9 mouse cellular contexts compared by ENCODE assay signal in genomic region chr3:79202275-79203153, GRCm38 (mm10).
DNase-seq lines count a peak whose midpoint lies in the region; ATAC-seq and TF ChIP-seq lines count a peak whose summit lies in the region.
"Had no signal": no experiment of that assay in that cellular context is flagged by ENCODE, and none has a peak within 500 bp of the region (broad histone marks: within the 10 kb centered on the region; RNA-seq: fewer than 3 reads in every experiment).

No protein-coding gene starts in this region.

- H3K9ac ChIP-seq in limb, embryonic 15.5 days = no peak overlapping the region
- no peak overlapping the region for H3K9ac ChIP-seq in stomach, postnatal 0 days (ENCODE audit: low read length)

- no peaks in the 10 kb centered on the region for H3K9me3 ChIP-seq in limb, embryonic 15.5 days
- no peaks in the 10 kb centered on the region for H3K9me3 ChIP-seq in stomach, postnatal 0 days (ENCODE audit: control insufficient read depth, low read length)

- peak; percentile 45 for TF ChIP-seq CTCF in C2C12 (IDR thresholded peaks at IDR 0.05; ENCODE audit: control insufficient read depth, insufficient read depth, insufficient read length)
- peak; percentile 96 for TF ChIP-seq CTCF in stomach, postnatal 0 days (IDR thresholded peaks at IDR 0.05; ENCODE audit: low read depth)

- 32% methylated on average over 11 of the region's 11 CpGs for WGBS in limb, embryonic 15.5 days
- 33% methylated on average over 11 of the region's 11 CpGs for WGBS in stomach, postnatal 0 days

- peaks cover 4% of the 10 kb centered on the region for H3K79me3 ChIP-seq in C2C12 (ENCODE audit: low read depth)

- peak; percentile 85 for DNase-seq in adrenal gland, postnatal 10 days
- DNase-seq in embryo, embryonic 9.5 days (ENCODE audit: extremely low spot score) = peak; percentile 71
- DNase-seq in heart, adult 9 months (ENCODE audit: low spot score in 2 of 2) = peak; percentile 74 to 85
- DNase-seq in kidney, adult 8-10 months = peak; percentile 69 to 87
- DNase-seq in stomach, postnatal 0 days (ENCODE audit: low spot score) = peak; percentile 75

- H3K27me3 ChIP-seq in C2C12 (ENCODE audit: control insufficient read depth, insufficient read depth, insufficient read length) = no peaks in the 10 kb centered on the region
- H3K27me3 ChIP-seq in limb, embryonic 15.5 days = no peaks in the 10 kb centered on the region
- no peaks in the 10 kb centered on the region for H3K27me3 ChIP-seq in stomach, postnatal 0 days (ENCODE audit: control insufficient read depth, insufficient read depth, low read length)

- no peaks in the 10 kb centered on the region for H3K36me3 ChIP-seq in C2C12 (ENCODE audit: control insufficient read depth, insufficient read depth)
- H3K36me3 ChIP-seq in limb, embryonic 15.5 days = 0 out of 2 replicates have a peak, but pooled peaks cover 3% of the 10 kb centered on the region
- no peaks in the 10 kb centered on the region for H3K36me3 ChIP-seq in stomach, postnatal 0 days (ENCODE audit: control insufficient read depth, insufficient read depth, low read length)

- H3K79me2 ChIP-seq in C2C12 (ENCODE audit: control insufficient read depth, insufficient read depth) = peaks cover 8% of the 10 kb centered on the region

- no peak for TF ChIP-seq EP300 in stomach, postnatal 0 days (optimal IDR thresholded peaks at IDR 0.05)

- H3K4me3 ChIP-seq in C2C12 (ENCODE audit: insufficient read depth, poor library complexity, severe bottlenecking) = no peak overlapping the region
- no peak overlapping the region for H3K4me3 ChIP-seq in limb, embryonic 15.5 days
- H3K4me3 ChIP-seq in stomach, postnatal 0 days (ENCODE audit: low read depth, low read length) = no peak overlapping the region
- H3K4me3 ChIP-seq: erythroblast, embryonic 14.5 days had no signal

- no peak overlapping the region for H3ac ChIP-seq in C2C12 (ENCODE audit: control insufficient read depth, insufficient read length, low read depth)

- peaks cover 21% of the 10 kb centered on the region for H3K4me1 ChIP-seq in limb, embryonic 15.5 days
- H3K4me1 ChIP-seq in stomach, postnatal 0 days (replicated peaks; ENCODE audit: control insufficient read depth, insufficient read depth) = no peaks in the 10 kb centered on the region

- peak overlapping the region; percentile 2; the same call in 1 of the 2 replicates for H3K4me2 ChIP-seq in limb, embryonic 15.5 days
- peak overlapping the region; percentile 17 for H3K4me2 ChIP-seq in stomach, postnatal 0 days (replicated peaks; ENCODE audit: low read depth)

- peak; percentile 36; the same call in 1 of the 2 replicates for ATAC-seq in limb, embryonic 15.5 days (ENCODE audit: insufficient number of reproducible peaks, low FRiP score, low TSS enrichment, low read depth)
- peak; percentile 62 for ATAC-seq in monocyte, adult 5-6 weeks (replicated peaks; ENCODE audit: insufficient number of reproducible peaks, low FRiP score, low TSS enrichment, poor library complexity, severe bottlenecking)
- ATAC-seq in stomach, postnatal 0 days (ENCODE audit: low FRiP score, low TSS enrichment) = peak; percentile 70

- peak overlapping the region; percentile 71 for H3K27ac ChIP-seq in limb, embryonic 15.5 days
- peak overlapping the region; percentile 53 for H3K27ac ChIP-seq in stomach, postnatal 0 days (replicated peaks)

TF ChIP-seq in C2C12, 6 proteins besides CTCF, POLR2A, EP300 and RAD21:
- no peak for TF ChIP-seq USF1 (IDR thresholded peaks at IDR 0.05; ENCODE audit: low read depth)
- peak; percentile 69 for TF ChIP-seq MAX (IDR thresholded peaks at IDR 0.05)
